21 mouse cellular contexts compared by ENCODE assay signal in the genomic region with DNA sequence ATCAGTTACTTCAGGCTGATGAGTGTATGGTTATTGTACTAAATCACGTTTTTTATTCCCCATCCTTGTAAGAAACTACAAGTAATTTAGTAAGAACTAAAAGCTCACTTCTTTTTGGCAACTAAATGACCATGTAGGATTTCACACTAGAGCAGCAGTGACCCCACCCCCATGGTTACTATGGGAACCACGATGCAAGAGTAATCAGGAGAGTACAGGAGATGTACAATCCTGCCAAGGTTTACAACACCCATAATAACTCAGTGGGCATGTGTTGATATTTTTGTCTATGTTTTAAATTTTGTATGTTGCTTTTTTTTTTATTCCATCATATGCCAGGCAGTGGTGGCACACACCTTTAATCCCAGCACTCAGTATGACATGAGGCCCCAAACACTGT. TPM values are rescaled to one million over a fixed set of nuclear protein-coding genes. Genes with fewer than 3 reads are reported as not detected.
A peak's percentile ranks its signal among the peaks of the same experiment; 100 is the strongest.
DNase-seq lines count a peak whose midpoint lies in the region; ATAC-seq and TF ChIP-seq lines count a peak whose summit lies in the region.
"Had no signal": no experiment of that assay in that cellular context is flagged by ENCODE, and none has a peak within 500 bp of the region (broad histone marks: within the 10 kb centered on the region; RNA-seq: fewer than 3 reads in every experiment).

No protein-coding gene starts in this region.

- no peaks in the 10 kb centered on the region for H3K4me1 ChIP-seq in forebrain, postnatal 0 days (ENCODE audit: insufficient read depth)
- 0 out of 2 replicates have a peak, but pooled peaks cover 4% of the 10 kb centered on the region for H3K4me1 ChIP-seq in forebrain, embryonic 15.5 days
- H3K4me1 ChIP-seq in liver, postnatal 0 days (ENCODE audit: insufficient read depth): no peaks in the 10 kb centered on the region
- H3K4me1 ChIP-seq in liver, embryonic 12.5 days: no peaks in the 10 kb centered on the region
- H3K4me1 ChIP-seq: embryonic facial prominence, embryonic 15.5 days; kidney, embryonic 15.5 days; midbrain, embryonic 15.5 days had no signal

- H3K9ac ChIP-seq in forebrain, postnatal 0 days: no peak overlapping the region
- H3K9ac ChIP-seq in forebrain, embryonic 15.5 days (replicated peaks): no peak overlapping the region
- H3K9ac ChIP-seq in liver, postnatal 0 days (replicated peaks): no peak overlapping the region
- no peak overlapping the region for H3K9ac ChIP-seq in liver, embryonic 12.5 days
- H3K9ac ChIP-seq: embryonic facial prominence, embryonic 15.5 days; hindbrain, embryonic 14.5 days; kidney, embryonic 15.5 days; midbrain, embryonic 15.5 days had no signal

- DNase-seq in forebrain, postnatal 0 days: peak; percentile 10
- peak; percentile 11 for DNase-seq in liver, postnatal 0 days
- peak; percentile 67 for DNase-seq in brain, adult 2 months (ENCODE audit: low read depth, low spot score)
- DNase-seq in right cerebral cortex, adult 2 months (ENCODE audit: low spot score in 2 of 2): peak; percentile 39 to 49
- no peak for DNase-seq in cerebellum, adult 18-20 months
- no peak for DNase-seq in cerebellum, adult 9-11 months
- DNase-seq: adrenal gland, adult 8-10 months; cerebellum, postnatal 10 days; embryo, embryonic 11 days; gastrocnemius, postnatal 10 days; lung, adult 2 months; lung, postnatal 36 days; thymus, adult 18-20 months had no signal

- H3K4me2 ChIP-seq in forebrain, postnatal 0 days (ENCODE audit: low read depth): no peak overlapping the region
- no peak overlapping the region for H3K4me2 ChIP-seq in forebrain, embryonic 15.5 days (replicated peaks)
- H3K4me2 ChIP-seq in liver, postnatal 0 days (ENCODE audit: low read depth, low read length): no peak overlapping the region
- H3K4me2 ChIP-seq in liver, embryonic 12.5 days: no peak overlapping the region
- H3K4me2 ChIP-seq: embryonic facial prominence, embryonic 15.5 days; hindbrain, embryonic 14.5 days; kidney, embryonic 15.5 days; midbrain, embryonic 15.5 days had no signal

- no peak overlapping the region for H3K27ac ChIP-seq in forebrain, postnatal 0 days (ENCODE audit: low read depth, low read length)
- no peak overlapping the region for H3K27ac ChIP-seq in forebrain, embryonic 15.5 days (replicated peaks)
- no peak overlapping the region for H3K27ac ChIP-seq in liver, postnatal 0 days (ENCODE audit: low read depth)
- no peak overlapping the region for H3K27ac ChIP-seq in liver, embryonic 12.5 days
- H3K27ac ChIP-seq: embryonic facial prominence, embryonic 15.5 days; hindbrain, embryonic 14.5 days; kidney, embryonic 15.5 days; left cerebral cortex, adult 2 months; midbrain, embryonic 15.5 days had no signal

- H3K4me3 ChIP-seq in forebrain, postnatal 0 days (ENCODE audit: low read depth, low read length): no peak overlapping the region
- H3K4me3 ChIP-seq in forebrain, embryonic 15.5 days: no peak overlapping the region
- H3K4me3 ChIP-seq in liver, postnatal 0 days (ENCODE audit: low read depth, low read length): no peak overlapping the region
- H3K4me3 ChIP-seq in liver, embryonic 12.5 days: no peak overlapping the region
- H3K4me3 ChIP-seq: embryonic facial prominence, embryonic 15.5 days; kidney, embryonic 15.5 days; left cerebral cortex, adult 2 months; midbrain, embryonic 15.5 days had no signal

- no peaks in the 10 kb centered on the region for H3K27me3 ChIP-seq in forebrain, postnatal 0 days (ENCODE audit: insufficient read depth, low read length)
- no peaks in the 10 kb centered on the region for H3K27me3 ChIP-seq in forebrain, embryonic 15.5 days
- H3K27me3 ChIP-seq in liver, postnatal 0 days (ENCODE audit: insufficient read depth, low read length): no peaks in the 10 kb centered on the region
- no peaks in the 10 kb centered on the region for H3K27me3 ChIP-seq in liver, embryonic 12.5 days (replicated peaks)
- H3K27me3 ChIP-seq: embryonic facial prominence, embryonic 15.5 days; kidney, embryonic 15.5 days; midbrain, embryonic 15.5 days had no signal

- no peak for TF ChIP-seq CTCF in forebrain, postnatal 0 days (IDR thresholded peaks at IDR 0.05; ENCODE audit: low read depth)
- TF ChIP-seq CTCF in liver, postnatal 0 days (IDR thresholded peaks at IDR 0.05; ENCODE audit: low read depth): no peak

- H3K9me3 ChIP-seq in forebrain, postnatal 0 days (ENCODE audit: low read length): no peaks in the 10 kb centered on the region
- no peaks in the 10 kb centered on the region for H3K9me3 ChIP-seq in forebrain, embryonic 15.5 days
- H3K9me3 ChIP-seq in liver, postnatal 0 days (ENCODE audit: low read length): no peaks in the 10 kb centered on the region
- H3K9me3 ChIP-seq in liver, embryonic 12.5 days (replicated peaks): no peaks in the 10 kb centered on the region
- H3K9me3 ChIP-seq: embryonic facial prominence, embryonic 15.5 days; kidney, embryonic 15.5 days; midbrain, embryonic 15.5 days had no signal

- no peaks in the 10 kb centered on the region for H3K36me3 ChIP-seq in forebrain, postnatal 0 days (ENCODE audit: insufficient read depth)
- H3K36me3 ChIP-seq in forebrain, embryonic 15.5 days: peaks cover 3% of the 10 kb centered on the region; the same call in 1 of the 2 replicates
- peaks cover 20% of the 10 kb centered on the region; the same call in 1 of the 2 replicates for H3K36me3 ChIP-seq in liver, postnatal 0 days (replicated peaks; ENCODE audit: insufficient read depth, low read length)
- peaks cover 50% of the 10 kb centered on the region for H3K36me3 ChIP-seq in liver, embryonic 12.5 days
- H3K36me3 ChIP-seq: embryonic facial prominence, embryonic 15.5 days; midbrain, embryonic 15.5 days had no signal

- 57% methylated on average over 2 of the region's 2 CpGs for WGBS in forebrain, postnatal 0 days
- 70% methylated on average over 2 of the region's 2 CpGs for WGBS in forebrain, embryonic 15.5 days
- WGBS in liver, postnatal 0 days (ENCODE audit: insufficient replicate concordance): 69% methylated on average over 2 of the region's 2 CpGs
- WGBS in liver, embryonic 12.5 days (ENCODE audit: insufficient replicate concordance): 66% methylated on average over 2 of the region's 2 CpGs

- ATAC-seq in forebrain, postnatal 0 days: no peak
- no peak for ATAC-seq in forebrain, embryonic 15.5 days (replicated peaks)
- ATAC-seq in liver, postnatal 0 days: no peak
- no peak for ATAC-seq in liver, embryonic 12.5 days
- ATAC-seq: intestine, embryonic 16.5 days; midbrain, embryonic 15.5 days had no signal

- no peak for TF ChIP-seq EP300 in liver, postnatal 0 days (IDR thresholded peaks at IDR 0.05; ENCODE audit: low read depth)

RNA-seq across cellular contexts. Expression of a gene that starts 45.2 kb away (rescaled TPM):
- total RNA-seq in forebrain, postnatal 0 days (2014; rRNA removed): 78.1 and 83.9 TPM in 2 replicates
- 26.4 and 29.3 TPM in 2 replicates for polyA plus RNA-seq in forebrain, postnatal 0 days (2015; fragmentation: Nextera tagmentation; extraction: Ambion mirVana)
- 53.6 and 54.8 TPM in 2 replicates for polyA plus RNA-seq in forebrain, embryonic 15.5 days (2015; fragmentation: Nextera tagmentation; extraction: Ambion mirVana)
- 19.6 and 22.1 TPM in 2 replicates for polyA plus RNA-seq in liver, postnatal 0 days (2015; fragmentation: Nextera tagmentation; extraction: Ambion mirVana)
- 21.8 and 24.6 TPM in 2 replicates for polyA plus RNA-seq in liver, embryonic 12.5 days (2016; fragmentation: Nextera tagmentation; extraction: Ambion mirVana)

Comparison
In these comparisons a context has a peak if more than half of its experiments do, and no peak if none do; other contexts are left out.
1. DNase-seq: peak in forebrain, postnatal 0 days (single experiment), liver, postnatal 0 days (single experiment), brain, adult 2 months (single experiment) and right cerebral cortex, adult 2 months (2 of 2); none in cerebellum, adult 18-20 months (0 of 2) and cerebellum, adult 9-11 months (single experiment).